Mouse (Mus musculus): ENCODE results near the gene Vmp1.

Vmp1 gene

DNA sequence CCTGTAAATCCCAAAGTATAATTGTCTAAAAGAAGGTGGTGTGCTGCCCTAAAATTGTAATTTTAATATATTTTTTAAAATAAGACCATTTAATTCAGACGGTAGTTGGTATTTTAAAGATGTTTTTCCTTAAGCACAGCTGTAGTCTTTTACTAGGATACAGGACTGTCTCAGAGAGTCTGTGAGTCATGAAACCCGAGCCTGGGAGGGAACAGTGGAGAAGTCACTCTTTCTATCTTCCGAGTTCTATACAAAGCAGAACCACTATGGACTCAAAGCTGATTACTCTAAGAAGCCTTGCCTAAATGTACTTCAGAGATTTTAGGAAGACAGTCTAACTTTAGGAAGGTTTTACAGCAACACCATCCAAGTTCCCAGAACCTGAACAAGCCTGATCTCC is 81.5 kb downstream of the Vmp1 start:
- DNase-seq (ENCODE audit: low read depth, low spot score) = no peak

DNA sequence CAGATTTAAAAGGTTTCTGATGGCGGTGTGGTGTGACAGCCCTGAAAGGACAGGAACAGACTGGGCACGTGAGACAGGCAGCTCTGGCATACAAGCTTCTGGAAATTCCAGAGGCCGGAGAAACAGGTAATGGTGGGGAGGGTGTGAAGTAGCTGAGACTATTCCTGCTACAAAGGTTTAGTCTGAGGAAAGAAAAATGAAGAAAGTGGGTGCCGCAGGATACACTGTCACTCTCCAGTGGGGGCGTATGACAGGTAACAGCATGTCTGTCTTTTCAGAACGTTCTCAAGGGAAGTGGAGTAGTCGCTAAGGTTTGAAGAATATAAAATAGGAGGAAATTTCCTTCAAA is 83.5 kb downstream of the Vmp1 start:
- peak; percentile 25 for DNase-seq (ENCODE audit: low read depth, low spot score)

DNA sequence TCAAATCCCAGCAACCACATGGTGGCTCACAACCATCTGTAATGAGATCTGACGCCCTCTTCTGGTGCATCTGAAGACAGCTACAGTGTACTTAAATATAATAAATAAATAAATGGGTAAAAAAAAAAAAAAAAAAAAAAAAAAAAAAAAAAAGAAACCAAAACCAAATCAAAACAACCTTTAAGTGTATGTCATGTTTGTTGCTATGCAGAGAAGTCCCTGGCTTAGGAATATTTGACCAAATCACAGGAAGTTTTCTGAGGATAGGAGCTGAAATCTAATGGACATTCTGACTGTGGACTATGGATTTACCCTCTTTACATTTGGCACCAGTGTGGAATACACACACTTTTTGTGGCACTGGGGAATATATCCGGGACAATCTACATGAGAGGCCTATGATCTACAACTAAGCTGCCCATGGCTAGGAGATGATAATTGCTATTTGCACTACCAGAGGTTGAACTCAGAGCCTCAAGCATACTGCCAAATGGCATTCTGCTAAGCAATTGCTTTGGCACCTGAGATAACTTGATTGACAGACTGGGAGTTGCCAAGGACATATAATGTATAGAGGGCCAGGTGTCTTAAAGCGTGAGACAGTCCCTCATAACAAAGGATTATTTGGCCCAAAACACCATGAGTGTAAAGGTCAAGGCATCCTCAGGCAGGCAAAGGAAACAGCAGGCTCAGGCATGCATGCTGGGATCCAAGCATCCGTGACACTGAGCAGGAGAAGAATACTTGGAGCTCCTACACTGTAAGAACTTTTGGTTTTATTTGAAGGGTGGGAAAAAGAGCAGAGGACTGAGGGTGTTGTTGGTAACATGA is 84.0 kb downstream of the Vmp1 start:
- no peak for DNase-seq (ENCODE audit: low read depth, low spot score)

DNA sequence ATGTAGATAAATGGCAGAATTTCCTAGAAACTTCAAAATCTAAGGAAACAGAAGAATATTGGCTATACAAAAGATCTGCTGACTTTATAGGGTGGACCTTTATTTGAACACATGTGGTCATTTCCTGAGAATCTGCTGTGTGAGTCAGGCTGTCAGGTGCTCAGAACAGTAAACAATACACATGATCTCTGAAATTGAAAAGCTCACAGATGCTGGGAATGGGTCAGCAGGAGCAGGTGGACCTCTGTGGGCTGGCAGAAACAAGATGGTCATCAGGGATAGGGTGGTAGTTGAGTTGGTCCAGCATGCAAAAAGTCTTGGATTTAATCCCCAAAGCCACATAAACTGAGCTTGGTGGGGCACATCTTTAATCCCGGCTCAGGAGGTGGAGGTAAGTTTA is 85.1 kb downstream of the Vmp1 start:
- no peak for DNase-seq (ENCODE audit: low read depth, low spot score)

DNA sequence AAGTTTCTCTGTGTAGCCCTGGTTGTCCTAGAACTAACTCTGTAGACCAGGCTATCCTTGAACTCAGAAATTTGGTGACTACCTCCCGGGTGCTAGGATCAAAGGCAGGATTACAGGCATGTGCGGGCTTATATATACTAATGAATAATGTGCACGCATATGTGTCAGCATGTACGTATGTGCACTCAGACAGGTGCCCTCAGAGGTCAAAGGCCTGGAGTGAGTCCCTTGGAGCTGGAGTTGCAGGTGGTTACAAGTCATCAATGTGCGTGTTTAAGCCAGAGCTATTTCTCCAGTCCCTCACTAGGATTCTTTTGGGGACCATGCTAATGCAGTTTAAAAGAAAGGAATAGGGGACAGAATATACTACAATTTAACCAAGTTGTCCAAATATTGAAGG is 85.5 kb downstream of the Vmp1 start:
- no peak for DNase-seq (ENCODE audit: low read depth, low spot score)

DNA sequence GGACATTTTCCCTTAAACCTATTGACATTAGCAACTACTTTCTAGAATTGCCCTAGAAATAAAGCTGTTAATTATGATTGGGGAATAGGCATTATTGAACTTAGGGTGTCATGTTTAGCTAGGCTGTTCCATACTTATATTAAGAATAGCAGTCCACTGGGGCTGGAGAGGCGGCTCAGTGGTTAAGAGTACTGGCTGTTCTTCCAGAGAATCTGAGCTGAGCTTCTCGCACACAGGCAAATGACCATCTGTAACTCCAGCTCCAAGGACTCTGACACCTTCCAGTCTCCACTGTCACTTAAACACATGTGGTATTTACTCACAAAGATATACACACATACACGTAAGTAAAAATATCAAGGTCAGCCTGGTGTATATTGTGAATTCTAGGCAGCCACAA is 86.7 kb downstream of the Vmp1 start:
- no peak for DNase-seq (ENCODE audit: low read depth, low spot score)

DNA sequence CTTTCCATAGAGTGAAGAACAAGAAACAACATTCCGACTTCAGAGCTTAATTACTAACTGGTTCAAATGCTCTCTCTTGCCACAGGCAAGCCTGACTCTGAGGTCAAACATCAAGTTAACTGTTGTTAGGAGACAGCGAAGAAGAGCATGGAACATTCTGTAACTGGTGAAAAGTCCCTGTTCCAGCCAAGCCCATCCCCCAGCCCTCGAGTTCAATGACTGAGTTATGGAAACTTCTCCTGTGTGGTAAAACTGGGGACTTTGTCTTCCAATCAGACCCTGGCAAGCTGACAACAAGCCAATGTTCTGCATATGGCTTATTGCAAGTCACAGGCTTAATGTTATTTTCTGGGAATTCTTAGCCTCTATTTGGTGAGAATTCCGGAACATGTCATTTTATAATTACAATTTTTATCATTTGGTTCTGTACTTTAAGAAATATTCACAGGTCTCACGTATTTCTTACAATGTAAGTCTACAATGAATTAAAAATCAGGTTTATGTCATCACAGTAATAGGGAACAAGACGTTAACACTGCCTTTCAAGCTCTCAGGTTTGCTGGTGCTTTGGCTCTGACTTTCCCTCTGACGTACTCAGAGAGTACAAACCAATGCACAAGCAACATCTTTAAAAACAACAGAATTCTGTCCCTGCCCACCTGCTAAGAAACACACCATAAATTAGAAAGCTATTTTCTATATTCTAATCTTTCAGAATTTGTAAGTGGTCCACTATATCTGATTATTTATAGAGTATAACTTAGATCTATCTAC is 87.3 kb downstream of the Vmp1 start:
- peak; percentile 85 for DNase-seq (ENCODE audit: low read depth, low spot score)

DNA sequence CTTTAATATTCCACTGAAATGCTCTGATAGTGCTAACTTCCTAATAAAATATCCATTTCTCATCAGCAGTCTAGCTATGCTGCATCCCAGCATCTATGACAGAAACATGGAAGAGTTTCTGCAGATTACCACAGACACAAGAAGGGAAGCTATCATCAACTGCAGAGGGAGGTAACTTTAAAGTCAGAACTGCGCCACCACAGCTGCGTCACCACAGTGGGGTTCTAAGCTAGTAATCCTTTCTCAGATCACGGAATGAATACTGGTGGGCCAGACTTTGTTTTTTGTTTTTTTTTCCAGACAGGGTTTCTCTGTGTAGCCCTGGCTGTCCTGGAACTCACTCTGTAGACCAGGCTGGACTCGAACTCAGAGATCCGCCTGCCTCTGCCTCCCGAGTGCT is 88.3 kb downstream of the Vmp1 start:
- peak; percentile 79 for DNase-seq (ENCODE audit: low read depth, low spot score)

DNA sequence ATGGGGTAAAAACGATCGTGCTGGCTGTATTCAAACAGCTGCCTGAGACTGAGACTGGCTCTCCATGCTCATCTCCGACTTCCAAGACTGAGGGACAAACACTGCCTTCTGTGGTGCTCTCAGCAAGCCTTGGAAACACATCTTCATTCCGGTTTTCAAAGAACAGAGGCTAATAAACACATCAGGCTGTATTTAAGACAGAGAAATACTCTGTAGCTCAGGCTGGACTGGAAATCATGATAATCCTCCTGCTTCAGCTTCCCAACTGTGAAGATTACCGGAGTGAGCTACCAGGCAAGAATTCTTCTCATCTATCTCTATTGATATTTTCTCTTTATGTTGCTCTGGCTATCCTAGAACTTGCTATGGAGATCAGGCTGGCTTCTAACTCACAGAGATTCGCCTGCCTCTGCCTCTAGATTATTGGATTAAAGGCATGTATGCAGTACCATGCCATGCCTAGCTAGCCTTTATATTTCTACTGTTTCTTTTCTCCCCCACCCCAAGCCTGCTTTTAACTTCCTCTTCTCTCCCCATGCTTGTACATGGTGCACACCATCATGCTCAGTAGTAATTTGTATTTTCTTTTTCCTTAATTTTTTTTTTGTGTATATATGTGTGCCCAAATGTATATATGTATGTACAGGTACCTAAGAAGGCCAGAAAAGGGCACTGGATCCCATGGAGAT is 89.3 kb downstream of the Vmp1 start:
- DNase-seq (ENCODE audit: low read depth, low spot score) = peak; percentile 21

DNA sequence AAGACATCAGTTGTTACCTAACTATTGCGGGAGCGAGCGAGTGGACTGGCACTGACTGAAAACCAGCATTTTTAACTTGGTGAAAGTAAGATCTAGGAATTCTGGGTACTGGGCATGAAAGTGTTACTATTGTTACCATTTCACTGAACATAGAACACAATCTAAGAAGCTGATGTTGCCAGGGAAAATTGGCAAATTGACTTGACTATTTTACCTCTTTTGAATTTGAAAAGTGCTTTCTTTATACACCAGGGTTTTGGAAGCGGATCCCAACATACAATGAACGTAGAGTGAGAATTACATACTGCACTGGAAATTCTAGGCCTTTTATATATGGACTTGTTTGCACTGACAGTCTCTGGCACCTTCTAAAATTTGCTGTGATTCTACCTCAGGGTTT is 90.2 kb downstream of the Vmp1 start:
- no peak for DNase-seq (ENCODE audit: low read depth, low spot score)

DNA sequence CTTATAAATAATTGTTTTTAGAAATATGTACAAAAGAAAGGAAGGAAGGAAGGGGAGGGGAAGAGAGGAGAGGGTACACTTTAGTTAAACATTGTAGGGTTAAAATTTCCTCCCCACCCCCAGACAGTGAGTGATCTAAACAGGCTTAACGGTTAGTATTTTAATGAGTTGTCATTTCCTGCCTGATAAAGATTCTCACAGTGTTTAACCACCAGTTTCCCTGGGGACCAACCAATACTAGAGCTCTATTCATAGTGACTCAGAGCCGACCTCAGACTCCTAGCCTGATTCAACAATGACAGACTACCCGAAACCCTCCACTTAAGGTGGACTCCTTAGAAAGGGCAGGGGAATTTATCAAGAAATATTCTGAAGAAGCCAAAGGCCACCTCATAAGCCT is 90.6 kb downstream of the Vmp1 start:
- peak; percentile 89 for DNase-seq (ENCODE audit: low read depth, low spot score)

DNA sequence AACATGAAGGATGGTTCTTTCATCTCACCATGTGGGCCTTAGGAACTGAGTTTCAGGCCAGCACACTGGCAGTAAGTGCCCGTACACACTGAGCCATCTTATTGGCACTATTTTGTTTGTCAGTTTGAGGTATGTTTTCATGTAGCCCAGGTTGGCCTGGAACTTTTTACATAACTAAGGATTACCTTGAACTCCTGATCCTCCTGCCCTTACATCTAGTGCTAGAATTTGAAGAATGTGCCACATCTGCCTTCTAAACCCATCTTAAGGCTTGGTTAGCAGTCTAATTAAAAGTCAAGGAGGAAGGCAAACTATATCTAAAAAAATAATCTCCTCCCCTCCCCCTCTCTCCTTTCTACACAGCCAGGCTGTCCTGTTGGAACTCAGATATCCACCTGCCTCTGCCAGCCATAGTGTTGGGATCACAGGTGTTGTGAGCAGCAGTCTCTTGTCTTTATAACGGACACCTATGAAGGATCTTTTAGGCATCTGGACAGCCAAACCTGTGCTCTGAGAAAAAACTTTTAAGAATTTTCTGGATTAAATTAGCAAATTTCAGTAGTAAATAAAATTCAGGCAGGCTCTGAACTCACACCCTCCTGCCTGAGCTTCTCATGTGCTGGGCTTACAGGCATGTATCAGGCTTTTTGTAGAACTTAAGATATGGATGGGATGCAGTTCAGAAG is 91.6 kb downstream of the Vmp1 start:
- DNase-seq (ENCODE audit: low read depth, low spot score) = peak; percentile 23

DNA sequence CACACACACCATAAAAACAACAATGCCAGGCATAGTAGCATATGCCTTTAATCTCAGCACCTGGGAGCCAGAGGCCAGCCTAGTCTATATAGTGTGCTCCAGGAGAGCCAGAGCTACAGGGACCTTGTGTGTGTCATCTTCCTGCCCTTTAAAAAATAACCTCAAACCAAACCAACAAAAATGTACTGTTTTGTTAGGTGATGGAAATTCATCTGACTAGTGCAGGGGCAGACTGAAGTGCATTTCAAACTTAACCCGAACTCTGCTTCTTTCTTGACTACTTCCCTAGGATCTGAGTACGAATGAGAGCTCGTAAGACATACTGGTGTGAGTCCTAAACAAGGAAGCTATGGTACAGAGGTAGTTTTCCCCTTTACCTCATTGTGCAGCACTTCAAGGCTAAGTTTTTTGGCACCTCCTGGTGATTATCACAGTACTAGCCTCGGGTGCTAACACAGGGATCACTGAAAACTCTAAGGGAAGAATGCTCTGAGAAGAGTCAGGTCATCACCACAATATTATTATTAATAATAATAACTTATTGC is 92.3 kb downstream of the Vmp1 start:
- peak; percentile 73 for DNase-seq (ENCODE audit: low read depth, low spot score)

DNA sequence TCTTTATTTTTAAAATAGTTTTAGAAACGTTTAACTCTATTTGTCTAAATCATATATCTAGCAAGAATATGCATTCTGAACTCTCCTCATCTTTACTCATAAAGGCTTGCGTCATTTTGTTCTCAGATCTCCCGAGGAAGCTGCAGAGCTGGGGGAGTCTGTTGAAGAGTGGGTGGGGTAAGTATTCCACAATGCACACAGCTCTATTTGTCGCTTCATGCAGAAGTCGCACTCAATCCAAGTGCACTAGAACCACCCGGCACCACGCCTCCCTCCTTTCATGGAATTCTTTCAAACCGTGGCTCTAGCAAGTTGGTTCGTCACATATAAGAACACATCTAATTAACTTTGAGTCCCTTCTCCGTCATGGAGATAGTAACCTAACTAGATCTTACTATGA is 93.1 kb downstream of the Vmp1 start:
- peak; percentile 68 for DNase-seq (ENCODE audit: low read depth, low spot score)

DNA sequence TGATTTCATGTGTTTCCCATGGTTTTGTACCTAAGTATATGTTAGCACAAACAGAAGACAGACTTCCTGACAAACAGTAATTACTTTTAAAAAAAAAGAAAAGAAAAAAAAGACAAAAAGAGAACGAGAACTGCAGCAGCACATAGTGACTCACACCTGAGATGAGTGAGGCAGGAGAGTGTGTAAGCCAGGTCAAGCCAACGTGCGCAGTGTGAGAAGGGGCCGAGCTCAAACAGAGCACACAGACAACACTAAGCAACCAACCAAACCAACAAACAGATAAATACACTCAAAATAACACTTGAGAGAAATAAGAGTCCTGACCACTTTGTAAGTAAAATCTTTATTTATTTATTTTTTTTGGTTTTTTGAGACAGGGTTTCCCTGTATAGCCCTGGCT is 93.6 kb downstream of the Vmp1 start:
- DNase-seq (ENCODE audit: low read depth, low spot score) = peak; percentile 77

DNA sequence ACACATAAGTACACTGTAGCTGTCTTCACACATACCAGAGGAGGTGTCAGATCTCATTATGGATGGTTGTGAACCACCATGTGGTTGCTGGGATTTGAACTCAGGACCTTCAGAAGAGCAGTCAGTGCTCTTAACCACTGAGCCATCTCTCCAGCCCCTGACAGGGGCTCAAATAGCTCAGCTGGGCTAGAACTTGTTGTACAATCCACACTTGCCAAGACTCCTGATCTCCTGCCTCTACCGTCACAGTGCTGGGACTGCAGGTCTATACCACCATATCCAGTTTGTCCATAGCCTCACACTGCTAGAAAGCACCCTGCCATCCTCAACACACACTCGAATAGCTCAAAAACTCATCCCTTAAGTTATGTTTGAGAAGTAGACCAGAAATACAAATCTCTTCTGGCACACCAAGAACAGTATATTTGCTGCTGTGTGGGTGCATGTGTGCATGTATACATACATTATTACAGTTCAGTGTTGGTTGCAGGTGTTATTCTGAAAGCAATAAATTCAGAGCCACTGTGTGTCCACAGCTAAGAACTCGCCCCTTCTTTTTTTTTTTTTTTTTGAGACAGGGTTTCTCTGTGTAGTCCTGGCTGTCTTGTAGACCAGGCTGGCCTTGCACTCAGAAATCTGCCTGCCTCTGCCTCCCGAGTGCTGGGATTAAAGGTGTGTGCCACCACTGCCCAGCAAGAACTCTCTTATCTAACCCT is 94.9 kb downstream of the Vmp1 start:
- DNase-seq (ENCODE audit: low read depth, low spot score) = peak; percentile 25

DNA sequence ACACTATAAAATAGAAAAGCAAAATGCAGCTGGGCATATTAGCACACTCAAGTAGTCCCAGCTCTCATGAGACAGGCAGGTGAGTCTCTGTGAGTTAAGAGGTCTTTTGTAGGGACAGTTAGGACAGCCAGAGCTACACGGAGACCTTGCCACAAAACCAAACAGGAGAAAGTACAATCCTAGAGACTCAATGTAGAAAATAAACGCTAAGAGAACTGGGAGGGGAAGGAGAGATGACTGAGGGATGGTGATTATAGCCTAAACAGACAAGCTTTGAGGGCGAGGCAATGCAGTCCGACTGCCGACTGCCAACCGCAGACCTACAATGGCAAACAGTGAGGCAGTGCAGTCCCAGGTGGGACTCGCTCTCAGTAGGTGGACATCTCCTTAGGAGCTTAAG is 95.8 kb downstream of the Vmp1 start:
- peak; percentile 61 for DNase-seq (ENCODE audit: low read depth, low spot score)

DNA sequence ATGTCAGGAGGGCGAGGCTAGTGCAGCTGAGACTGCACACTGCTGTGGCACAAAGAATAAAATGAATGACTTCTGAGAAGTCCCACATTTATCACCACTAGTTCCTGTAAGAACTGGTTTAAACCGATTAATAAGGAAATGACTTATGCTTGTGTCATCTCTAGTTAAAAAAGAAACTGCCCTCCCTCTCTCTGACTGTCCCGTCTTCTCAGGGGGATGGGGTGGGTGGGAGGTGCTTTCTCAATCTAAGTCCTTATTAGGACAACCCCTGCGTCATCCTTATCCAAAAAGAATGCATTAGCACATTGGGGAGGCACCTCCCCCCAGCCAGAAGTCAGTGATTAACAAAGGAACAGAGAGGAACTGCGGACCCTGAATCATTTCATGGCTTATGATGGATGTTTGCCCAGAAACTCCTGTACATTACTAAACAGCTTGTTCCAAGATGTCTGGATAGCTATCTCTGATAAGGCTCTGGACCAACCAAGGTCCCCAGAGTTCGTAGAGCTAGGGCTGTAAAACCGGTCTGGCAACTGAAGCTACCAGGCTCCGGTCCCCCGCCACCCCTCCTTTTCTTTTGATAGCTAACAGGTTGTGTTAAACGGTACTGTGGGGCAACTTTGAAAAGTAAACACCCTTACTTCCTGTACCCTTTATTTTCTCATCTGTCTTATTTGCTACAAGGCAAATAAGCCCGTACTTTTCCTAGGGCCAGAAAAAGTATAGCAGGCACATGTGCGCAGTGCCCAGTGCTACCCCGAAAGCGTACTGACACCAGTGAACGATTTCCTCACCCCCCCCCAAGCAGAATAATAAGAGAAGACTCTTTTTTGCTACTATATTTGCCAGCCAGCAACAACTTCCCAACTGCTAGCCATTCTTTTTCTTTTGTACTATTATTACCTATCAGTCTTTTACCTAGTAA is 96.5 kb downstream of the Vmp1 start:
- peak; percentile 96 for DNase-seq (ENCODE audit: low read depth, low spot score)

DNA sequence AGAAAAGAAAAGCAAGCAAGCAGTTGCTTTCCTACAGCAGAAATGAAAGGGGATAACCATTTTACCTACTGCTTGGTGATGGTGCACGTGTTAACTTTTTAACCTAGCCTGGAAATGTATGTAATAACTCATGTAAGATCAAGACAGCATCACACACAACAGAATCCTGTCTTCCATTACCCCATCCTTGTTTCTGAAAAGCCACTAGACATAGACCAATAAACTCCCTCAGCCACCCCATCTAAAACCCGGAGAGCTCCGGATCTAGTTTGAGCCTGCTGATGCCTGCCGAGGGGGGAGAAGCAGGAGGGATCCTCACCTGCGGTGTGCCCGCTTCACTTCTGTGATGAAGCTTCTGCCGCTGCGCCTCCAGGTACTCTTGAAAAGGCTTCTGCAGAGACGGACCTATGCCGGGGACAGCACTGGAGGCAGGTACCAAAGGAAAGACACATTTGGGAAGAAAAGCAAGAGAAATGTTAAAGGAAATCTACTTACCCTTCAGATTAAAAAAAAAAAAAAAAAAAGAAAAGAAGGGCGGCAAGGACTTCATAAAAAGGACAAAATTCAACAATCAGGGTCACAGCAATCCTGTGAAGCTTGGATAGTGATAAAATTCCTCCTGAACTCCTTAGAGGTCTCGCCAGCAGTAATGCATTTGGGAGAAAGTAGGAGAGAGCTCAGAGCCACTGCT is 97.3 kb downstream of the Vmp1 start:
- DNase-seq (ENCODE audit: low read depth, low spot score) = peak; percentile 84

Data from CD4-positive helper T cell, adult 2 months (primary cell).